In the genomic region with DNA sequence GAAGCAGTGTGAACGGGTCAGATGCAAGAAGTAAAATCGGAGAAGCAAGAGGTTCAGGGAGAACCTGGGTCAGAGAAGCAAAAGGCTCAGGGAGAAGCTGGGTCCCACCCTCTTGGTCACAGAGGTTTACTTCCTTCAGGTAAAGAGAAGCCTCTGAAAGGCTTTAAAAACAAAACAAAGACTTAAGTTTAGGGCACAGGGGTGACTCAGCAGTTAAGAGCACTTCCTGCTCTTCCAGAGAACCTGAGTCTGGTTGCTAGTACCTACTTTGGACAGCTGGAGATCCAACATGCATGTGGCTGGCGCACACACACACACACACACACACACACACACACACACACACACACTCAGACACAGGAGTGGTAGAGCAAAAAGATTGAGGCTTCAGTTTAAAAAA, we compare ENCODE assay signal across 17 mouse cellular contexts. TPM values are rescaled to one million over a fixed set of nuclear protein-coding genes. Genes with fewer than 3 reads are reported as not detected.
A peak's percentile ranks its signal among the peaks of the same experiment; 100 is the strongest.
DNase-seq lines count a peak whose midpoint lies in the region; ATAC-seq lines count a peak whose summit lies in the region.
"Had no signal": no experiment of that assay in that cellular context is flagged by ENCODE, and none has a peak within 500 bp of the region (broad histone marks: within the 10 kb centered on the region; RNA-seq: fewer than 3 reads in every experiment).

No protein-coding gene starts in this region.

- no peaks in the 10 kb centered on the region for H3K27me3 ChIP-seq in intestine, embryonic 16.5 days (replicated peaks; ENCODE audit: control insufficient read depth, insufficient read depth, low read length)
- no peaks in the 10 kb centered on the region for H3K27me3 ChIP-seq in intestine, embryonic 15.5 days (replicated peaks)
- H3K27me3 ChIP-seq in stomach, embryonic 16.5 days (ENCODE audit: control insufficient read depth, insufficient read depth, low read length) = no peaks in the 10 kb centered on the region
- H3K27me3 ChIP-seq: lung, embryonic 15.5 days had no signal

- WGBS in intestine, embryonic 16.5 days = 78% methylated on average over 3 of the region's 3 CpGs
- 72% methylated on average over 3 of the region's 3 CpGs for WGBS in intestine, embryonic 15.5 days
- WGBS in stomach, embryonic 16.5 days = 66% methylated on average over 3 of the region's 3 CpGs

- H3K9me3 ChIP-seq in intestine, embryonic 16.5 days (ENCODE audit: control insufficient read depth, low read length) = no peaks in the 10 kb centered on the region
- no peaks in the 10 kb centered on the region for H3K9me3 ChIP-seq in intestine, embryonic 15.5 days
- H3K9me3 ChIP-seq in stomach, embryonic 16.5 days (replicated peaks; ENCODE audit: control insufficient read depth, low read length) = no peaks in the 10 kb centered on the region
- H3K9me3 ChIP-seq: embryonic facial prominence, embryonic 10.5 days; forebrain, embryonic 12.5 days; heart, embryonic 10.5 days; lung, embryonic 15.5 days had no signal

- H3K4me2 ChIP-seq in intestine, embryonic 16.5 days (ENCODE audit: low read depth, low read length) = no peak overlapping the region
- H3K4me2 ChIP-seq in intestine, embryonic 15.5 days (replicated peaks) = no peak overlapping the region
- H3K4me2 ChIP-seq in stomach, embryonic 16.5 days (ENCODE audit: low read depth, low read length) = no peak overlapping the region
- H3K4me2 ChIP-seq: forebrain, embryonic 12.5 days; lung, embryonic 15.5 days; midbrain, embryonic 11.5 days had no signal

- no peak overlapping the region for H3K4me3 ChIP-seq in intestine, embryonic 16.5 days (ENCODE audit: low read length)
- H3K4me3 ChIP-seq in intestine, embryonic 15.5 days (replicated peaks) = no peak overlapping the region
- H3K4me3 ChIP-seq in stomach, embryonic 16.5 days (replicated peaks; ENCODE audit: low read length) = no peak overlapping the region
- H3K4me3 ChIP-seq: embryonic facial prominence, embryonic 10.5 days; forebrain, embryonic 12.5 days; heart, embryonic 10.5 days; lung, embryonic 15.5 days had no signal

- H3K36me3 ChIP-seq in intestine, embryonic 16.5 days (ENCODE audit: control insufficient read depth, insufficient read depth, low read length) = no peaks in the 10 kb centered on the region
- H3K36me3 ChIP-seq in intestine, embryonic 15.5 days = no peaks in the 10 kb centered on the region
- H3K36me3 ChIP-seq in stomach, embryonic 16.5 days (ENCODE audit: control insufficient read depth, insufficient read depth, low read length) = no peaks in the 10 kb centered on the region
- H3K36me3 ChIP-seq: embryonic facial prominence, embryonic 10.5 days; forebrain, embryonic 12.5 days; heart, embryonic 10.5 days; lung, embryonic 15.5 days had no signal

- peaks cover 3% of the 10 kb centered on the region; the same call in 1 of the 2 replicates for H3K4me1 ChIP-seq in intestine, embryonic 16.5 days (ENCODE audit: control insufficient read depth, insufficient read depth, low read length)
- H3K4me1 ChIP-seq in intestine, embryonic 15.5 days (replicated peaks) = 0 out of 2 replicates have a peak, but pooled peaks cover 3% of the 10 kb centered on the region
- peaks cover 7% of the 10 kb centered on the region; the same call in 1 of the 2 replicates for H3K4me1 ChIP-seq in stomach, embryonic 16.5 days (ENCODE audit: control insufficient read depth, insufficient read depth, low read length)
- H3K4me1 ChIP-seq: lung, embryonic 15.5 days had no signal

- H3K9ac ChIP-seq in intestine, embryonic 16.5 days (ENCODE audit: low read depth, low read length) = no peak overlapping the region
- H3K9ac ChIP-seq in intestine, embryonic 15.5 days = no peak overlapping the region
- H3K9ac ChIP-seq in stomach, embryonic 16.5 days (ENCODE audit: low read length) = no peak overlapping the region
- H3K9ac ChIP-seq: forebrain, embryonic 12.5 days; lung, embryonic 15.5 days had no signal

- peak overlapping the region; percentile 50; the same call in 1 of the 2 replicates for H3K27ac ChIP-seq in intestine, embryonic 16.5 days (ENCODE audit: low read length)
- H3K27ac ChIP-seq in intestine, embryonic 15.5 days = no peak overlapping the region
- peak overlapping the region; percentile 52 for H3K27ac ChIP-seq in stomach, embryonic 16.5 days (ENCODE audit: low read length)
- H3K27ac ChIP-seq: embryonic facial prominence, embryonic 10.5 days; forebrain, embryonic 12.5 days; heart, embryonic 10.5 days; lung, embryonic 15.5 days; macrophage had no signal

- peak; percentile 67 for DNase-seq in 416B (ENCODE audit: low read depth)
- no peak for DNase-seq in gastrocnemius, postnatal 25 days
- DNase-seq in cerebellum, adult 11 months = no peak
- DNase-seq in heart, adult 9 months (ENCODE audit: low spot score in 2 of 2) = no peak
- DNase-seq: right cerebral cortex, postnatal 4 days had no signal

- ATAC-seq in intestine, embryonic 16.5 days = no peak
- no peak for ATAC-seq in intestine, embryonic 15.5 days
- 0 out of 2 replicates have a peak, but pooled peaks have one; percentile 13 for ATAC-seq in granulocyte monocyte progenitor cell, adult 5-6 weeks (replicated peaks; ENCODE audit: poor library complexity, severe bottlenecking)
- ATAC-seq in stomach, embryonic 16.5 days (ENCODE audit: insufficient read depth, low FRiP score) = no peak

RNA-seq across cellular contexts. Expression of a gene that starts 5.1 kb away (rescaled TPM):
- polyA plus RNA-seq in intestine, embryonic 16.5 days (2015; fragmentation: Nextera tagmentation; extraction: Ambion mirVana) = 29.9 and 31.6 TPM in 2 replicates
- 31.7 and 33.2 TPM in 2 replicates for polyA plus RNA-seq in intestine, embryonic 15.5 days (2015; fragmentation: Nextera tagmentation; extraction: Ambion mirVana)
- total RNA-seq in granulocyte monocyte progenitor cell, adult 5-6 weeks (2014; fragmentation: Nextera tagmentation) = not detected in 2 replicates
- 0.43 TPM in 1 of 2 replicates, not detected in the other for total RNA-seq in granulocyte monocyte progenitor cell, adult 5-6 weeks (2017)
- polyA plus RNA-seq in stomach, embryonic 16.5 days (2015; fragmentation: Nextera tagmentation; extraction: Ambion mirVana) = 29.3 and 35.5 TPM in 2 replicates
- total RNA-seq in gastrocnemius, postnatal 25 days (2021) = under 1 TPM; 0.15 to 0.16 TPM
- total RNA-seq: gastrocnemius, adult 8-10 months had no signal

RNA-seq across cellular contexts. Expression of a gene that starts 14.2 kb away (rescaled TPM):
- 5.1 and 7.3 TPM in 2 replicates for polyA plus RNA-seq in intestine, embryonic 16.5 days (2015; fragmentation: Nextera tagmentation; extraction: Ambion mirVana)
- polyA plus RNA-seq in intestine, embryonic 15.5 days (2015; fragmentation: Nextera tagmentation; extraction: Ambion mirVana) = 7.7 and 9.1 TPM in 2 replicates
- 1.2 and 2.4 TPM in 2 replicates for total RNA-seq in granulocyte monocyte progenitor cell, adult 5-6 weeks (2014; fragmentation: Nextera tagmentation)
- total RNA-seq in granulocyte monocyte progenitor cell, adult 5-6 weeks (2017) = 1.5 and 2.0 TPM in 2 replicates
- polyA plus RNA-seq in stomach, embryonic 16.5 days (2015; fragmentation: Nextera tagmentation; extraction: Ambion mirVana) = 6.8 and 8.0 TPM in 2 replicates
- not detected for total RNA-seq in gastrocnemius, postnatal 25 days (2021)
- total RNA-seq: monocyte, adult 5-6 weeks had no signal

RNA-seq across cellular contexts. Expression of a gene that starts 18.3 kb away (rescaled TPM):
- polyA plus RNA-seq in intestine, embryonic 16.5 days (2015; fragmentation: Nextera tagmentation; extraction: Ambion mirVana) = 115 and 118 TPM in 2 replicates
- 61.6 and 76.4 TPM in 2 replicates for polyA plus RNA-seq in intestine, embryonic 15.5 days (2015; fragmentation: Nextera tagmentation; extraction: Ambion mirVana)
- total RNA-seq in granulocyte monocyte progenitor cell, adult 5-6 weeks (2014; fragmentation: Nextera tagmentation) = 0.23 and 4.2 TPM in 2 replicates
- 0.43 TPM in 1 of 2 replicates, not detected in the other for total RNA-seq in granulocyte monocyte progenitor cell, adult 5-6 weeks (2017)
- polyA plus RNA-seq in stomach, embryonic 16.5 days (2015; fragmentation: Nextera tagmentation; extraction: Ambion mirVana) = 30.0 and 32.1 TPM in 2 replicates
- 1 to 10 TPM; 1.7 to 2.2 TPM for total RNA-seq in gastrocnemius, postnatal 25 days (2021)

RNA-seq across cellular contexts. Expression of a gene that starts 34.8 kb away (rescaled TPM):
- polyA plus RNA-seq in intestine, embryonic 16.5 days (2015; fragmentation: Nextera tagmentation; extraction: Ambion mirVana) = 189 and 191 TPM in 2 replicates
- 156 and 161 TPM in 2 replicates for polyA plus RNA-seq in intestine, embryonic 15.5 days (2015; fragmentation: Nextera tagmentation; extraction: Ambion mirVana)
- 25.4 and 34.6 TPM in 2 replicates for total RNA-seq in granulocyte monocyte progenitor cell, adult 5-6 weeks (2014; fragmentation: Nextera tagmentation)
- 14.8 and 16.3 TPM in 2 replicates for total RNA-seq in granulocyte monocyte progenitor cell, adult 5-6 weeks (2017)
- 144 and 150 TPM in 2 replicates for polyA plus RNA-seq in stomach, embryonic 16.5 days (2015; fragmentation: Nextera tagmentation; extraction: Ambion mirVana)
- total RNA-seq in gastrocnemius, postnatal 25 days (2021) = 10 to 100 TPM; 20.9 to 21.3 TPM

RNA-seq across cellular contexts. Expression of a gene that starts 39.9 kb away (rescaled TPM):
- 57.5 and 67.5 TPM in 2 replicates for polyA plus RNA-seq in intestine, embryonic 16.5 days (2015; fragmentation: Nextera tagmentation; extraction: Ambion mirVana)
- 70.5 and 71.5 TPM in 2 replicates for polyA plus RNA-seq in intestine, embryonic 15.5 days (2015; fragmentation: Nextera tagmentation; extraction: Ambion mirVana)
- 63.7 and 69.6 TPM in 2 replicates for total RNA-seq in granulocyte monocyte progenitor cell, adult 5-6 weeks (2014; fragmentation: Nextera tagmentation)
- total RNA-seq in granulocyte monocyte progenitor cell, adult 5-6 weeks (2017) = 72.0 and 76.7 TPM in 2 replicates
- 76.0 and 77.8 TPM in 2 replicates for polyA plus RNA-seq in stomach, embryonic 16.5 days (2015; fragmentation: Nextera tagmentation; extraction: Ambion mirVana)
- 10 to 100 TPM; 15.5 to 15.9 TPM for total RNA-seq in gastrocnemius, postnatal 25 days (2021)
